Mouse (Mus musculus): ENCODE measurements around the gene Nudt16l1. TPM values are rescaled to one million over a fixed set of nuclear protein-coding genes. Genes with fewer than 3 reads are reported as not detected.

Gene Nudt16l1
- total RNA-seq, 2 experiments from 2014 or later, result 40.5 to 43.9 TPM

- intact Hi-C loops (cut with DNase I), result loop anchor here (1.0 to 5.0 kb wide), 3 partner anchors 32 to 121 kb away; partner anchors contain the start of genes Cdip1 and Ubald1
Measured at GRCm38 (mm10) chr16:4912907-4913782, 25.4 kb upstream of the Nudt16l1 start.

GRCm38 (mm10) chr16:4913783-4914735 is 24.5 kb upstream of the Nudt16l1 start:
- intact Hi-C loops (cut with DNase I), result loop anchor here (1.0 to 5.0 kb wide), 3 partner anchors 33 to 122 kb away; partner anchors contain the start of genes Cdip1 and Ubald1
- DNase-seq, result peak; percentile 90 to 95

More at GRCm38 (mm10) chr16:4912907-4913782, 25.4 kb upstream of the Nudt16l1 start:
- DNase-seq, result peak in 1 of 2 experiments; percentile 44

GRCm38 (mm10) chr16:4915931-4916330 is 22.6 kb upstream of the Nudt16l1 start:
- intact Hi-C loops (cut with DNase I), result no loop called here
- no peak for DNase-seq

- intact Hi-C loops (cut with DNase I), result no loop called here
- no peak for DNase-seq
Measured at GRCm38 (mm10) chr16:4916608-4917007, 22.0 kb upstream of the Nudt16l1 start.

GRCm38 (mm10) chr16:4920556-4920955 is 18.0 kb upstream of the Nudt16l1 start:
- DNase-seq, result no peak

GRCm38 (mm10) chr16:4922481-4922880 is 16.1 kb upstream of the Nudt16l1 start:
- intact Hi-C loops (cut with DNase I), result no loop called here
- DNase-seq, result no peak

More at GRCm38 (mm10) chr16:4920556-4920955, 18.0 kb upstream of the Nudt16l1 start:
- intact Hi-C loops (cut with DNase I), result no loop called here

GRCm38 (mm10) chr16:4923996-4924395 is 14.6 kb upstream of the Nudt16l1 start:
- DNase-seq, result no peak
- intact Hi-C loops (cut with DNase I), result no loop called here

- no peak for DNase-seq
- intact Hi-C loops (cut with DNase I), result no loop called here
Measured at GRCm38 (mm10) chr16:4927967-4928366, 10.6 kb upstream of the Nudt16l1 start.

- DNase-seq, result no peak
- intact Hi-C loops (cut with DNase I), result no loop called here
Measured at GRCm38 (mm10) chr16:4928474-4928873, 10.1 kb upstream of the Nudt16l1 start.

GRCm38 (mm10) chr16:4932429-4932828 is 6.1 kb upstream of the Nudt16l1 start:
- DNase-seq, result no peak
- intact Hi-C loops (cut with DNase I), result no loop called here

GRCm38 (mm10) chr16:4935430-4935829 is 3.1 kb upstream of the Nudt16l1 start:
- no peak for DNase-seq
- intact Hi-C loops (cut with DNase I), result no loop called here

GRCm38 (mm10) chr16:4935931-4936703 is 2.4 kb upstream of the Nudt16l1 start:
- intact Hi-C loops (cut with DNase I), result no loop called here
- no peak for DNase-seq

- DNase-seq, result no peak
- intact Hi-C loops (cut with DNase I), result no loop called here
Measured at GRCm38 (mm10) chr16:4937351-4938190, 990 bp upstream of the Nudt16l1 start.

GRCm38 (mm10) chr16:4938989-4939388 is 428 bp downstream of the Nudt16l1 start:
- intact Hi-C loops (cut with DNase I), result no loop called here

GRCm38 (mm10) chr16:4939412-4939811 is 851 bp downstream of the Nudt16l1 start:
- peak; percentile 45 to 61 for DNase-seq
- intact Hi-C loops (cut with DNase I), result no loop called here

More at GRCm38 (mm10) chr16:4938989-4939388, 428 bp downstream of the Nudt16l1 start:
- peak; percentile 96 to 98 for DNase-seq

GRCm38 (mm10) chr16:4940311-4940850 is 1.8 kb downstream of the Nudt16l1 start:
- DNase-seq, result no peak
- intact Hi-C loops (cut with DNase I), result no loop called here

GRCm38 (mm10) chr16:4941016-4941415 is 2.5 kb downstream of the Nudt16l1 start:
- no peak for DNase-seq
- intact Hi-C loops (cut with DNase I), result no loop called here

- DNase-seq, result no peak
- intact Hi-C loops (cut with DNase I), result no loop called here
Measured at GRCm38 (mm10) chr16:4942868-4943267, 4.3 kb downstream of the Nudt16l1 start.

GRCm38 (mm10) chr16:4943431-4943830 is 4.9 kb downstream of the Nudt16l1 start:
- DNase-seq, result no peak
- intact Hi-C loops (cut with DNase I), result no loop called here
